In genomic region chr3:132995904-132996267, GRCm38 (mm10) we compare ENCODE assay signal across 16 mouse cellular contexts.
"Had no signal": no experiment of that assay in that cellular context is flagged by ENCODE, and none has a peak within 500 bp of the region (broad histone marks: within the 10 kb centered on the region; RNA-seq: fewer than 3 reads in every experiment).

No protein-coding gene starts in this region.

- H3K9me3 ChIP-seq: neural tube, embryonic 13.5 days; neural tube, embryonic 15.5 days; stomach, embryonic 15.5 days had no signal

- H3K4me2 ChIP-seq: neural tube, embryonic 13.5 days; neural tube, embryonic 15.5 days; stomach, embryonic 15.5 days had no signal

- H3K27me3 ChIP-seq: neural tube, embryonic 13.5 days; neural tube, embryonic 15.5 days; stomach, embryonic 15.5 days had no signal

- H3K4me1 ChIP-seq: neural tube, embryonic 13.5 days; neural tube, embryonic 15.5 days; stomach, embryonic 15.5 days had no signal

- H3K27ac ChIP-seq: neural tube, embryonic 13.5 days; neural tube, embryonic 15.5 days; stomach, embryonic 15.5 days; stomach, postnatal 0 days had no signal

- H3K36me3 ChIP-seq: neural tube, embryonic 13.5 days; neural tube, embryonic 15.5 days; stomach, embryonic 15.5 days had no signal

- H3K4me3 ChIP-seq: neural tube, embryonic 13.5 days; neural tube, embryonic 15.5 days; stomach, embryonic 15.5 days had no signal

- H3K9ac ChIP-seq: neural tube, embryonic 13.5 days; neural tube, embryonic 15.5 days; stomach, embryonic 15.5 days had no signal

- DNase-seq: retina, postnatal 1 day; right cerebral cortex, adult 18-20 months; right cerebral cortex, postnatal 14 days; right cerebral cortex, postnatal 25 days; right cerebral cortex, postnatal 4 days; spleen, adult 18-20 months; thymus, adult 18-20 months; thymus, adult 2 months; thymus, postnatal 14 days; thymus, postnatal 25 days; thymus, postnatal 36 days; thymus, postnatal 4 days had no signal
